Mouse (Mus musculus): ENCODE data around the gene Plekha1.

The Plekha1 gene

GRCm38 (mm10) chr7:130865613-130866591 is at the start of gene Plekha1:
Plekha1 (plus strand) TSS chr7:130865756.
- peak; percentile 98 for DNase-seq (ENCODE audit: low read depth, low spot score)

- no peak for DNase-seq (ENCODE audit: low read depth, low spot score)
Observed at GRCm38 (mm10) chr7:130816243-130816642, 49.3 kb upstream of the Plekha1 start.

GRCm38 (mm10) chr7:130818813-130819212 is 46.7 kb upstream of the Plekha1 start:
- no peak for DNase-seq (ENCODE audit: low read depth, low spot score)

GRCm38 (mm10) chr7:130819624-130820023 is 45.9 kb upstream of the Plekha1 start:
- no peak for DNase-seq (ENCODE audit: low read depth, low spot score)

GRCm38 (mm10) chr7:130823992-130824391 is 41.6 kb upstream of the Plekha1 start:
- DNase-seq (ENCODE audit: low read depth, low spot score): no peak

- DNase-seq (ENCODE audit: low read depth, low spot score): no peak
Observed at GRCm38 (mm10) chr7:130826343-130826742, 39.2 kb upstream of the Plekha1 start.

- peak; percentile 64 for DNase-seq (ENCODE audit: low read depth, low spot score)
Observed at GRCm38 (mm10) chr7:130827431-130827830, 38.1 kb upstream of the Plekha1 start.

- DNase-seq (ENCODE audit: low read depth, low spot score): no peak
Observed at GRCm38 (mm10) chr7:130827844-130828403, 37.6 kb upstream of the Plekha1 start.

GRCm38 (mm10) chr7:130828475-130828874 is 37.1 kb upstream of the Plekha1 start:
- DNase-seq (ENCODE audit: low read depth, low spot score): no peak

GRCm38 (mm10) chr7:130831586-130831985 is 34.0 kb upstream of the Plekha1 start:
- DNase-seq (ENCODE audit: low read depth, low spot score): no peak

- DNase-seq (ENCODE audit: low read depth, low spot score): peak; percentile 88
Observed at GRCm38 (mm10) chr7:130834299-130834698, 31.3 kb upstream of the Plekha1 start.

- peak; percentile 47 for DNase-seq (ENCODE audit: low read depth, low spot score)
Observed at GRCm38 (mm10) chr7:130834958-130835861, 30.3 kb upstream of the Plekha1 start.

GRCm38 (mm10) chr7:130836066-130836465 is 29.5 kb upstream of the Plekha1 start:
- no peak for DNase-seq (ENCODE audit: low read depth, low spot score)

- no peak for DNase-seq (ENCODE audit: low read depth, low spot score)
Observed at GRCm38 (mm10) chr7:130837941-130838657, 27.5 kb upstream of the Plekha1 start.

- DNase-seq (ENCODE audit: low read depth, low spot score): no peak
Observed at GRCm38 (mm10) chr7:130838658-130839025, 26.9 kb upstream of the Plekha1 start.

- DNase-seq (ENCODE audit: low read depth, low spot score): no peak
Observed at GRCm38 (mm10) chr7:130839380-130840100, 26.0 kb upstream of the Plekha1 start.

GRCm38 (mm10) chr7:130847164-130847718 is 18.3 kb upstream of the Plekha1 start:
- peak; percentile 44 for DNase-seq (ENCODE audit: low read depth, low spot score)

GRCm38 (mm10) chr7:130854684-130855292 is 10.8 kb upstream of the Plekha1 start:
- no peak for DNase-seq (ENCODE audit: low read depth, low spot score)

GRCm38 (mm10) chr7:130855681-130856080 is 9.9 kb upstream of the Plekha1 start:
- DNase-seq (ENCODE audit: low read depth, low spot score): no peak

GRCm38 (mm10) chr7:130857973-130858372 is 7.6 kb upstream of the Plekha1 start:
- DNase-seq (ENCODE audit: low read depth, low spot score): no peak

Measured in ES-CJ7 (cell line).